Mouse (Mus musculus): Measurements from ENCODE around the gene Ift81.

DNA sequence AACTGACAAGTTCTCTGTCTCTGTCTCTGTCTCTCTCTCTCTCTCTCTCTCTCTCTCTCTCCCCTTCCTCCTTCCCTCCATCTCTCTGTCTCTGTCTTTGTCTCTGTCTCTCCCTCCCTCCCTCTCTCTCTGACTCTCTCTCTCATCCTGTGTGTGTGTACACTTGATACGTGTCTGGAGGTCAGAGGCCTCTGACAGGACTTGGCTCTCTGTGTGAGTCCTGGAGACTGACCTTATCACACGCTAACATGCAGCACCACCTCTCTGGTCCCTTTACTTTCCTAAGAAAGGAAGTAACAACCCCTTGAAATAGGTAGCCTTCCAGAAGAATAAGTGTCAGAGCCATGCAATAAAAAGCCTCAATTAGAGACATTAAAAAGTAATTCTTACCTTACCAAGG lies 59.2 kb downstream of the Ift81 start:
- TF ChIP-seq CTCF (IDR thresholded peaks at IDR 0.05; ENCODE audit: insufficient read depth, low read depth, low read length) = no peak
- no peak for TF ChIP-seq POLR2A (IDR thresholded peaks at IDR 0.05; ENCODE audit: insufficient read depth, low read depth, low read length)

All from olfactory bulb, adult 2 months (tissue).